Mouse (Mus musculus) erythroblast, embryonic 14.5 days (primary cell): ENCODE measurements around the gene Tmem59.

ENCODE experiments used
- GATA1 ChIP-seq: IDR thresholded peaks from 2 replicates; pipeline ENCODE4 v1.6.1; 2012; ENCODE audit warnings: low read length, inconsistent platforms, mixed read lengths
- TAL1 ChIP-seq: IDR thresholded peaks from 3 replicates; pipeline ENCODE4 v1.6.1; 2012; ENCODE audit warnings: low read length, inconsistent platforms, mixed read lengths

DNA sequence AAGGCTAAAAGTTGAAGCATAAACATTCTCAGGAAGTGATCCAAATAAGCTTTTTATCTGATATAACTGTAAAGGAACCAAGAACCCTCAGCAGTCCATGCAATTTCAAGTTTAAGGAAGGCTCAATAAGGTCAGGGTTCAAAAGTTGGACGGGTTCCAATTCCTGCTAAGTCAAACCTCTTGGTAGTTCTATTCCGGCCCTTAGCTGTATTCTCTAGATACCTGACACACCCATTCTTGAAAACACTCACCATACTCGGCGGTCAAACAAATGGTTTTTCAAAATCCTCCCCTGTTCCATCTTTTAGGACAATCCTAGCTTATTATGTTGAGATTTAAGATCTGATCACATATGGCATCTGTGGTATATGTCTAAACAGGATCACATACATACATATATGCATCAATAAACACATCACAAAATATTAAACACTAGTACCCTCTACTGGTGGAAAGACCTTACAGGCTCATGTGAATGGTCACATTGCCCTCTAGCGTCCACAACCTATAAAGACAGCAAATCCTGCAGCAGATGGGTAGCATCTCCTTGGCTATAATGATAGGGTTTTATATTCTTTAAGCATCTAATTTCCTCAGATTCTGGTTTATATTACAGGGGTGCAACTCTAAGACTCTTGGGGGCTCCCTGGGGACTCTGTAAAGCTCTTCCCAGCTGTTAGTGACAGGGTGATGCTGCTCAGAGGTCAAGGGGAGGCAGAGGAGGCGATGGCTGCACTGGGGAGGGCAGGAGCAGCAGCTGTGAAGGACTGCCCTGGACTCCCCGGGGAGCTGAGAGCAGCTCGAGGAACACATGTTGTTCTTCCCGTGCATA lies 14.2 kb upstream of the Tmem59 start:
- TF ChIP-seq GATA1 (no peak), TAL1 (no peak)
